Comparison of ENCODE assay signal across 8 mouse cellular contexts in genomic region chr6:127331091-127331490, GRCm38 (mm10).
DNase-seq lines count a peak whose midpoint lies in the region; ATAC-seq lines count a peak whose summit lies in the region.

No protein-coding gene starts in this region.

- H3K9me3 ChIP-seq in hindbrain, embryonic 15.5 days, result no peaks in the 10 kb centered on the region
- no peaks in the 10 kb centered on the region for H3K9me3 ChIP-seq in hindbrain, embryonic 14.5 days (ENCODE audit: control insufficient read depth, low read length)
- no peaks in the 10 kb centered on the region for H3K9me3 ChIP-seq in embryonic facial prominence, embryonic 15.5 days (replicated peaks)
- H3K9me3 ChIP-seq in intestine, embryonic 16.5 days (ENCODE audit: control insufficient read depth, low read length), result no peaks in the 10 kb centered on the region

- peaks cover 25% of the 10 kb centered on the region for H3K4me1 ChIP-seq in hindbrain, embryonic 15.5 days (replicated peaks)
- H3K4me1 ChIP-seq in hindbrain, embryonic 14.5 days (replicated peaks; ENCODE audit: control insufficient read depth, insufficient read depth, low read length), result peaks cover 15% of the 10 kb centered on the region; the same call in 1 of the 2 replicates
- H3K4me1 ChIP-seq in embryonic facial prominence, embryonic 15.5 days, result peaks cover 33% of the 10 kb centered on the region
- peaks cover 39% of the 10 kb centered on the region for H3K4me1 ChIP-seq in intestine, embryonic 16.5 days (ENCODE audit: control insufficient read depth, insufficient read depth, low read length)

- H3K27me3 ChIP-seq in hindbrain, embryonic 15.5 days, result peaks cover 9% of the 10 kb centered on the region; the same call in 1 of the 2 replicates
- H3K27me3 ChIP-seq in hindbrain, embryonic 14.5 days (ENCODE audit: control insufficient read depth, insufficient read depth, low read length), result no peaks in the 10 kb centered on the region
- H3K27me3 ChIP-seq in embryonic facial prominence, embryonic 15.5 days, result no peaks in the 10 kb centered on the region
- no peaks in the 10 kb centered on the region for H3K27me3 ChIP-seq in intestine, embryonic 16.5 days (replicated peaks; ENCODE audit: control insufficient read depth, insufficient read depth, low read length)

- H3K36me3 ChIP-seq in hindbrain, embryonic 15.5 days, result no peaks in the 10 kb centered on the region
- H3K36me3 ChIP-seq in hindbrain, embryonic 14.5 days (replicated peaks; ENCODE audit: control insufficient read depth, insufficient read depth), result no peaks in the 10 kb centered on the region
- H3K36me3 ChIP-seq in embryonic facial prominence, embryonic 15.5 days, result no peaks in the 10 kb centered on the region
- H3K36me3 ChIP-seq in intestine, embryonic 16.5 days (ENCODE audit: control insufficient read depth, insufficient read depth, low read length), result no peaks in the 10 kb centered on the region

- intact Hi-C loops in gastrocnemius, postnatal 36 days (cut with DNase I), result no loop called here
- intact Hi-C loops in left cerebral cortex, postnatal 36 days (cut with DNase I), result no loop called here

- H3K4me3 ChIP-seq in hindbrain, embryonic 15.5 days, result no peak overlapping the region
- H3K4me3 ChIP-seq in hindbrain, embryonic 14.5 days (replicated peaks; ENCODE audit: low read length), result no peak overlapping the region
- H3K4me3 ChIP-seq in embryonic facial prominence, embryonic 15.5 days (replicated peaks), result no peak overlapping the region
- no peak overlapping the region for H3K4me3 ChIP-seq in intestine, embryonic 16.5 days (ENCODE audit: low read length)

- H3K9ac ChIP-seq in hindbrain, embryonic 15.5 days, result no peak overlapping the region
- no peak overlapping the region for H3K9ac ChIP-seq in hindbrain, embryonic 14.5 days
- no peak overlapping the region for H3K9ac ChIP-seq in embryonic facial prominence, embryonic 15.5 days
- no peak overlapping the region for H3K9ac ChIP-seq in intestine, embryonic 16.5 days (ENCODE audit: low read depth, low read length)

- WGBS in hindbrain, embryonic 15.5 days, result 77% methylated on average over 5 of the region's 5 CpGs
- 80% methylated on average over 5 of the region's 5 CpGs for WGBS in hindbrain, embryonic 14.5 days
- 69% methylated on average over 5 of the region's 5 CpGs for WGBS in embryonic facial prominence, embryonic 15.5 days
- 62% methylated on average over 5 of the region's 5 CpGs for WGBS in intestine, embryonic 16.5 days

- no peak overlapping the region for H3K4me2 ChIP-seq in hindbrain, embryonic 15.5 days
- no peak overlapping the region for H3K4me2 ChIP-seq in hindbrain, embryonic 14.5 days (replicated peaks)
- H3K4me2 ChIP-seq in embryonic facial prominence, embryonic 15.5 days (replicated peaks), result no peak overlapping the region
- H3K4me2 ChIP-seq in intestine, embryonic 16.5 days (ENCODE audit: low read depth, low read length), result peak overlapping the region; percentile 87

- ATAC-seq in hindbrain, embryonic 15.5 days (ENCODE audit: low FRiP score, low read depth), result no peak
- ATAC-seq in hindbrain, embryonic 14.5 days (ENCODE audit: low FRiP score), result no peak
- no peak for ATAC-seq in embryonic facial prominence, embryonic 15.5 days (ENCODE audit: insufficient number of reproducible peaks, low FRiP score, low TSS enrichment, low read depth)
- no peak for ATAC-seq in intestine, embryonic 16.5 days

- H3K27ac ChIP-seq in hindbrain, embryonic 15.5 days (replicated peaks), result peak overlapping the region; percentile 75; the same call in 1 of the 2 replicates
- no peak overlapping the region for H3K27ac ChIP-seq in hindbrain, embryonic 14.5 days
- H3K27ac ChIP-seq in embryonic facial prominence, embryonic 15.5 days (replicated peaks), result peak overlapping the region; percentile 92
- H3K27ac ChIP-seq in intestine, embryonic 16.5 days (ENCODE audit: low read length), result peak overlapping the region; percentile 88

- DNase-seq in hindbrain, embryonic 14.5 days (ENCODE audit: low spot score), result no peak
- DNase-seq in lung, postnatal 25 days (ENCODE audit: low spot score), result peak; percentile 42
- DNase-seq in urinary bladder, postnatal 36 days (ENCODE audit: low spot score in 2 of 2), result no peak
- DNase-seq in gastrocnemius, postnatal 36 days, result no peak
- no peak for DNase-seq in left cerebral cortex, postnatal 36 days (ENCODE audit: low spot score in 2 of 2)
